ENCODE assay signal across 27 mouse cellular contexts in genomic region chr9:47408061-47408460, GRCm38 (mm10).
A peak's percentile ranks its signal among the peaks of the same experiment; 100 is the strongest.
DNase-seq lines count a peak whose midpoint lies in the region; ATAC-seq lines count a peak whose summit lies in the region.
"Had no signal": no experiment of that assay in that cellular context is flagged by ENCODE, and none has a peak within 500 bp of the region (broad histone marks: within the 10 kb centered on the region; RNA-seq: fewer than 3 reads in every experiment).

No protein-coding gene starts in this region.

- no peak overlapping the region for H3K27ac ChIP-seq in midbrain, embryonic 10.5 days (replicated peaks)
- no peak overlapping the region for H3K27ac ChIP-seq in midbrain, embryonic 14.5 days (replicated peaks; ENCODE audit: low read depth, low read length)
- H3K27ac ChIP-seq: embryonic facial prominence, embryonic 15.5 days; gastrocnemius, adult 2 months; hindbrain, embryonic 12.5 days; intestine, embryonic 15.5 days had no signal

- peaks cover 100% of the 10 kb centered on the region for H3K27me3 ChIP-seq in midbrain, embryonic 10.5 days (ENCODE audit: low read depth, poor library complexity, severe bottlenecking)
- 0 out of 2 replicates have a peak, but pooled peaks cover under 1% of the 10 kb centered on the region for H3K27me3 ChIP-seq in midbrain, embryonic 14.5 days (ENCODE audit: control insufficient read depth, insufficient read depth, low read length)

- peaks cover 75% of the 10 kb centered on the region for H3K4me1 ChIP-seq in midbrain, embryonic 10.5 days
- H3K4me1 ChIP-seq in midbrain, embryonic 14.5 days (ENCODE audit: control insufficient read depth, insufficient read depth, low read length): peaks cover 24% of the 10 kb centered on the region

- no peak overlapping the region for H3K4me2 ChIP-seq in midbrain, embryonic 14.5 days (ENCODE audit: low read length)
- H3K4me2 ChIP-seq: embryonic facial prominence, embryonic 12.5 days; embryonic facial prominence, embryonic 15.5 days; heart, embryonic 15.5 days; hindbrain, embryonic 12.5 days; intestine, embryonic 15.5 days had no signal

- H3K9ac ChIP-seq in midbrain, embryonic 14.5 days (replicated peaks; ENCODE audit: low read length): no peak overlapping the region
- H3K9ac ChIP-seq: embryonic facial prominence, embryonic 12.5 days; embryonic facial prominence, embryonic 15.5 days; forebrain, postnatal 0 days; heart, embryonic 12.5 days; heart, embryonic 15.5 days; hindbrain, embryonic 12.5 days; intestine, embryonic 15.5 days had no signal

- no peaks in the 10 kb centered on the region for H3K9me3 ChIP-seq in midbrain, embryonic 10.5 days (replicated peaks)
- H3K9me3 ChIP-seq in midbrain, embryonic 14.5 days (ENCODE audit: control insufficient read depth, low read length): no peaks in the 10 kb centered on the region
- H3K9me3 ChIP-seq: embryonic facial prominence, embryonic 12.5 days; embryonic facial prominence, embryonic 15.5 days; heart, embryonic 12.5 days; heart, embryonic 15.5 days; hindbrain, embryonic 12.5 days; intestine, embryonic 15.5 days had no signal

- H3K4me3 ChIP-seq in midbrain, embryonic 10.5 days: no peak overlapping the region
- H3K4me3 ChIP-seq in midbrain, embryonic 14.5 days (replicated peaks; ENCODE audit: low read depth, low read length): no peak overlapping the region
- H3K4me3 ChIP-seq: embryonic facial prominence, embryonic 12.5 days; embryonic facial prominence, embryonic 15.5 days; gastrocnemius, adult 2 months; heart, embryonic 12.5 days; heart, embryonic 15.5 days; hindbrain, embryonic 12.5 days; intestine, embryonic 15.5 days had no signal

- no peaks in the 10 kb centered on the region for H3K36me3 ChIP-seq in midbrain, embryonic 10.5 days
- no peaks in the 10 kb centered on the region for H3K36me3 ChIP-seq in midbrain, embryonic 14.5 days (ENCODE audit: control insufficient read depth, insufficient read depth, low read length)
- H3K36me3 ChIP-seq: embryonic facial prominence, embryonic 12.5 days; embryonic facial prominence, embryonic 15.5 days; heart, embryonic 12.5 days; heart, embryonic 15.5 days; hindbrain, embryonic 12.5 days; intestine, embryonic 15.5 days had no signal

- no peak for ATAC-seq in midbrain, embryonic 14.5 days (ENCODE audit: low FRiP score, low TSS enrichment)
- ATAC-seq: activated CD4-positive, CD25-positive, alpha-beta regulatory T cell, adult 4 months; CD4-positive, CD25-positive, alpha-beta regulatory T cell, adult 4 months; forebrain, postnatal 0 days; hindbrain, embryonic 16.5 days had no signal

- 10% methylated on average over 4 of the region's 4 CpGs for WGBS in midbrain, embryonic 10.5 days
- 23% methylated on average over 4 of the region's 4 CpGs for WGBS in midbrain, embryonic 14.5 days

- DNase-seq in midbrain, embryonic 10.5 days (ENCODE audit: low spot score): peak; percentile 58
- DNase-seq in midbrain, embryonic 14.5 days: no peak
- peak; percentile 59 for DNase-seq in embryo, embryonic 11 days
- DNase-seq in mesoderm, embryonic 11.5 days (ENCODE audit: low read depth, low spot score): peak; percentile 75
- no peak for DNase-seq in T-cell, adult 2 months (ENCODE audit: low spot score)
- no peak for DNase-seq in thymus, postnatal 0 days (ENCODE audit: low spot score)
- DNase-seq: adrenal gland, adult 8-10 months; adrenal gland, postnatal 25 days; cerebellum, adult 11-12 months; cerebellum, adult 8-10 months; cerebellum, postnatal 10 days; cerebellum, postnatal 36 days; forebrain, postnatal 0 days; gastrocnemius, adult 2 months; gastrocnemius, postnatal 14 days; heart, adult 18-20 months; heart, postnatal 10 days; heart, postnatal 4 days had no signal

Comparison
In these comparisons a context has a peak if more than half of its experiments do, and no peak if none do; other contexts are left out.
1. DNase-seq: peak in midbrain, embryonic 10.5 days (single experiment), embryo, embryonic 11 days (single experiment) and mesoderm, embryonic 11.5 days (single experiment); none in midbrain, embryonic 14.5 days (single experiment), T-cell, adult 2 months (single experiment) and thymus, postnatal 0 days (single experiment).